Mouse (Mus musculus) A20 (cell line): ENCODE data around the gene Gm12184.
"Not testable (repeated sequence)": the region's sequence is repeated elsewhere in the genome, so short reads cannot be mapped to it uniquely, and the experiment has no call there.

Experiments
- DNase-seq: peaks from one replicate; pipeline ENCODE4 v3.0.0-alpha.2; 2011; ENCODE audit warnings: low read depth, low spot score

Gm12184 gene

GRCm38 (mm10) chr11:48825979-48826751 is at the start of gene Gm12184, which contains the start of gene Trim7:
Gene Gm12184, minus strand, starts transcription at chr11:48826655.
Gene Trim7, plus strand, starts transcription at chr11:48826140.
- DNase-seq, result not testable (repeated sequence)

DNA sequence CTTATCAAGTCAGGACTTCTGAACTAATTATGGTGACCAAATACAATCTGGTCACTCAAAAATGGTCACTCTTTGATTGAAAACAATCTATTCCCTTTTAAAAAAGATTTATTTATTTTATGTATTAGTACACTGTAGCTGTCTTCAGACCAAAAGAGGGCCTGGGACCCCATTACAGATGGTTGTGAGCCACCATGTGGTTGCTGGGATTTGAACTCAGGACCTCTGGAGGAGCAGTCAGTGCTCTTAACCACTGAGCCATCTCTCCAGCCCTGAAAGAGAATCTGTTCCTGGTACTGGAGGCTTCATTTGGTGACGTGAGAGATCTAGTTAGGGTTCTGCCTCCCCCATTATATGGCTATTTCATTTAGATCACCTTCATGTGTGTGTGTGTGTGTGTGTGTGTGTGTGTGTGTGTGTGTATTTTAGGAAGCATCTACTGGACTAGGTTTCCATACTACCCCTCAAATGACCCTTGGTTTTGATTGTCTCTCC is 48.9 kb upstream of the Gm12184 start:
- not testable (repeated sequence) for DNase-seq

GRCm38 (mm10) chr11:48874465-48874864 is 48.0 kb upstream of the Gm12184 start:
- peak; percentile 68 for DNase-seq

DNA sequence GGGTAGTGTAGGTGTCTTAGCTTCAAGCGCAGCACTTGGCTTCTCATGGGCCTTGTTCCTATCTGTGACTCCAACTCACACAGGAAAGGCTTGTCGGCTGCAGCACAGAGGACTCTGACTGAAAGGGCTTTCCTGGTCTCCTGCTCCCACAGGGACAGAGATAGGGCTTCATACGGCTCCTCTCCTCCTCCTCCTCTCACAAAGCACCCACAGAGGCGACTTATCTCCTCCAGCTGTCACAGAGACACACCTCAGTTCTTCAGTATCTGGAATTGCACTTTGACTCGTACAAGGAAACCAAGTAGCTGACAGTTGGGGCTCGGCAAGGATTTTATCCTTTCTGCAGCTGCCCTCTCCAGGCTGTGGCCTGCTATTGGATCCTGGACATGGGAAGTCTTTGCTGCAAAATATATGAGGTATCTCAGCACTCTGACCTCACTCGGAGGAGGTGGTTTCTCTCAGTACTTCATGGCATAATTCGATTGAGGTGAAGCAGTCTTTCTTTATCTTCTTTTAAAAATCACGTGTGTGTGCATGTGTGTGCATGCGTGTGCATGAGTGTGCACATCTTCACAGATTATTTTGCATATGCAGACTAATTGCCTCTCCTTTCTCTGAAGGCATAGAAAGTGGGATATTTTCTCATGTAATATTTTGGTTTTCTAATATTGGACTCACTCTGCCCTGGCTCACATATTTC is 47.3 kb upstream of the Gm12184 start:
- DNase-seq, result no peak

DNA sequence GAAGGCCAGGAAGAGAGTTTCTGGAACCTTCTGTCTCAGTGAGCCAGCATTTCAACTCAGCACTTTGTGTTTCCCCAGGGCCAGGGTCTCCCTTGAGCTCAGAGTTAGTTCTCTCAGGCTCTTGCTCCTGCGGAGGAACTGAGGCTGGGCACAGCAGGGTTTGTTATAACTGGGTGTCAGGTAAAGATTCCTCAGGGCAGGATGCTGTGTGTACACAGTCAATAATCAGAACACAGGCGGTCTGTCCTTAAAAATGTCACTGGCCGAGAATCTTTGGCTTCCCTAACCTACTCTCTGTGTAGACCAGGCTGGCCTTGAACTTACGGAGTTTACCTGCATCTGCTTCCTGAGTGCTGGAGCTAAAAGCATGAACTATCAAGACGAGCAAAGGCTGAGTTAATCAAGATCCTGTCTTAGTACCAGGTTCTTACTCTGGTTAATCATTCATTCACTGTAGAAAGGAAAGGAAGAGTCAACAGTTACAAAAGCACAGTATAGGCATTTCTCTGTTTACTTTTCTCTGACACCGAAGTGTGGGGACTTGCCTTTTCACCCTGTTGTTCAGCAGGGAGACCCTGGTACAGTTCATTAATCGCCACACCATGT is 46.3 kb upstream of the Gm12184 start:
- DNase-seq, result no peak

- no peak for DNase-seq
These were observed 45.5 kb upstream of the Gm12184 start for GRCm38 (mm10) chr11:48871817-48872541.

GRCm38 (mm10) chr11:48871201-48871772 is 44.8 kb upstream of the Gm12184 start, which contains the start of gene Irgm1:
Gene Irgm1, minus strand, starts transcription at chr11:48871683.
- DNase-seq, result peak; percentile 79

GRCm38 (mm10) chr11:48870781-48871180 is 44.3 kb upstream of the Gm12184 start:
- no peak for DNase-seq

DNA sequence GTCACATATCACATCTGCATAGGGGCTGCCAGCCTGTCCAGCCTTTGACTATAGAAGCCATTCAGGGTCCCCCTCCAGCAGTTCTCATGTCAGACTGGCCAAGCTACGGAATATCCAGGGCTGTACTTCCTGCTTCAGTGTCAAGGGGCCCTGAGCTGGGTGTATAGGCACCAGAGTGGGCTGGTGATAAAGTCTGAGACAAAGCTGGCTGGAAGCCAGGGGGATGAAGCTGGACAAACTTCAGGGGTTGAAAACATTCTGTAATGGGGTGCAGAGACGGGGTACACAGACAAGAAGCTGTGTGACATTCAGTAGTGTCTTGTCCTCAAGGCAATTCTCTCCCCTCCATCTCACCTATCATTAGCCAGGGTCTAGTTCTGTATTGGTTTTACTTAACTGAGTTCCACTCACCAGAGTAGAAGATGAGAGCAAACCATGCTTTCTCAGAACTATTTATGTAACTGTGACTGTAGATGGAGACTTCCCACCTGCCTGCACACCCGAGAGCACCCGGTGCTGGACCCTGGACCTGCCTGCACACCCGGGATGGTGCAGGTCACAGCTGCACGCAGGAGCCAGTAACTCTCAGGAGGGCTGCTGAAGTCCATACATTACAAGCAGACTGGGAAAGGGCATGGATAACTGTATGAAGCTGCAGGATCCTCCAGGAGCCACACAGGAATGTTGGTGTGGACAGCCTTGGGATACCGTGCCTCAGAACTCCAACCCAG is 43.1 kb upstream of the Gm12184 start:
- no peak for DNase-seq

- DNase-seq, result no peak
These were observed 40.0 kb upstream of the Gm12184 start for GRCm38 (mm10) chr11:48866481-48866880.

DNA sequence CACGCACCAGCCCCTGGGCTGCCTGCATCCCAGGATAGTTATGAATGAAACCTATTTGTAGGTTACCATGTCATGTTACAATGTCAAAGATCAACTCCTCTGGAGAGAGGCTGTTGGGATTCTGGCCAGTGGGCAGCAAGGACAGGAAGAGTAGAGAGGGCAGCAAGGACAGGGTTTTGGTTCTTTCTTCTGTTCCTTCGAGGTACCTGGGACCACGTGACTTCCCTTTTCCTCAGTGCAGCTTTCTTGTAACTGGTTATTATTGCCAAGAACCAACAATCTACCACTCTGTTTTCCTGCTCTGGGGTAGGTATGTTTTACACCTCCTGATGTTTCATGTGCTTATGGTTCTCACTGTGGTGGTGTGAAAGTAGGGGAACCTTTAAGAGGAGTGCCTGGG is 37.4 kb upstream of the Gm12184 start:
- DNase-seq, result no peak

DNA sequence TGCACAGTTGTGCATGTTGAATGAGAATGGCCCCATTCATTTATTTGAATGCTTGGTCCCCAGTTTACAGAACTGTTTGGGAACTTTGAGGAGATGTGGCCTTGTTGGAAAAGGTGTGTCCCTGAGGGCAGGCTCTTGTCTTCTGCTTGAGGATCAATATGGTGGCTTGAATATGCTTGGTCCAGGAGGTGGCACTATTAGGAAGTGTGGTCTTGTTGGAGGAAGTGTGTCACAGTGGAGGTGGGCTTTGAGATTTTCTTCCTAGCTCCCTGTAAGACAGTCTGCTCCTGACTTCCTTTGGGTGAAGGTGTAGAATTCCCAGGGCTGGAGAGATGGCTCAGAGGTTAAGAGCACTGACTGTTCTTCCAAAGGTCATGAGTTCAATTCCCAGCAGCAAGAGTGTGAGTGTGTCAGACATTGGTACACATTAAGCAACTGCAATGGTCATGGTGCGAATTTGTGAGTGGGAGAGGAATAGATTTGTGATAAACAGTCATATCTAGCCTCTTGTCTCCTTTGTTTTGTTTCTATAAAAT is 36.4 kb upstream of the Gm12184 start:
- no peak for DNase-seq

DNA sequence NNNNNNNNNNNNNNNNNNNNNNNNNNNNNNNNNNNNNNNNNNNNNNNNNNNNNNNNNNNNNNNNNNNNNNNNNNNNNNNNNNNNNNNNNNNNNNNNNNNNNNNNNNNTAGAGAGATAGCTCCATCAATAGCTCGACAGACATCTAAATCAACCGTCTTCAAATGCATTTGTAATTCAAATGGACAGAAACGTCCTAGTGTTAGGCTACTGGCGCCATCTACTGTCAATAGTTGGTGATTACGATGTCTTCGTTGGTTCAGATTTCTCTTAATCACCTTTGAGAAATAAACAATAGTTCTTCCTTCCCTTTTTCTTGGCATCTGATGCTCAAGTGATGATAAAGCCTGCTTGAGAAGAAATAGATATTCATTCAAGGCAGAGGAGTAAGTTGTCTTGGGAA is 32.6 kb upstream of the Gm12184 start:
- peak; percentile 81 for DNase-seq

- DNase-seq, result peak; percentile 94
These were observed 27.2 kb upstream of the Gm12184 start for GRCm38 (mm10) chr11:48853474-48854180.

DNA sequence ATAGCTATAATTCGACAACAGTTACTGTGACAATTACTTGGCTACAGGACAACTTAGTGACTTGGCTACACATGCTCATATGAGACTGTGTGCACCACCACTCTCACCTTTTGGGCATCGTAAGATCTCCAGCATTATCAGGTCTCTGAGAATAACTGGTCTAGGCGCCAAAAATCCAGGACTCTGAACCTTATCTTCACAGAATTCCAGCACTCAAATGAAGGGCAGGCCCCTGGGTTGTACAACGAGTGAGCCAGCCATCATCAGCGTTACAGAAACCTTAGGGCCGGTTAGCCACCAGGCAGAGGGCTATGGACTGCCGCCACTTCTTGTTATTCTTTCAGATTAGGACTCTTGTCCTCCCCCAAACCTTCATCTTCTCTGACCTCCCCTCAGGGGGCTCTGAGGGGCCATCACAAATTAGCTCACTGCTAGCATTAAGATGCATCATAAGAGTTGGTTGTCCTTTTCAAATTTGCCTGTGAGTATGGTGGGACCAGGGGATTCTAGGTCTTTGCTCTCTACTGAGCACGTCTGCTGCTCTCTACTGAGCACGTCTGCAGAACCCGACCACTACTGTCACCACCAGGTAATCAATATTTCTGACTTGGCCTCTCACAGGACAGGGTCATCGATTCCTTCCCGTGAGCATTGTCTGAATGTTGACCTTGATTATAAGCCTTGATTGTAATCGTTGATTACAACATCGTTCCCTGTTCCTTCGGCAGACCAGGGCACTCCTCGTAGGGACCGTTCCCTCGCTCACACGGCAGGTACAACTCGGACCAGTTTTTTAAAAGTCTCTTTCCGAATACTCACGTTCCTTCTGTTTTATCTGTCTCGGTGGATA is 26.4 kb upstream of the Gm12184 start:
- peak; percentile 83 for DNase-seq

GRCm38 (mm10) chr11:48852190-48852589 is 25.7 kb upstream of the Gm12184 start:
- DNase-seq, result no peak

DNA sequence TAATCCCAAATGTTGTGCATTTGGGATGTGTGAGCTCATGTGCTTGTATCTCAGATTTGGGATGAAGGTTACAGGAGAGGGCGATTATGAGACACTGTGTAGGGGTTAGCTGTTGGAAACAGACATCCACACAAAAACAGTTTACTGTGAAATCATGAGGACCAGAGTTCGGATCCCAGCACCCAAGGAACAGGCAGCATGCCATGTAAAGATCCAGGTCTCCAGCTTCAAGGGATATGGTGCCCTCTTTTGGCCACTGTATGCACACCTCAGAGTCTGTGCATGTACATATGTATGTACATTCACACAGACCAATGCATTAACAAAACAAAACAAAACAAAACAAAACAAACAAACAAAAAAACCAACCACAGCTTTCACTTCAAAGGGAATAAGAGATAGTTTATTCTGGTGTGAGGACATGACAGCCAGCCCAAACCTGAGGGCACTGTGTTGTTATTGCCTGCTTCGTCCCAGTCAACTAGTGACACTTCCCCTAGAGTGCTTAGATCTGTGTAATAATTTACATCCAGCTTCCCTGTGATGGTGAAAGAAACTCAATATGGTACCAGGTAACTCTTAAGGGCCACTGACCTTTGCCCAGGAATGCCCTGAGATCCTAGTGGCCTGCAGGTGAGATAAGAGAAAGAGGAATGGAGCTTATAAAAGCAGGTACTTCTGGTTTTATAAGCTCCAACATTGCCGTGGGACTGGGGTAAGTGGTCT is 25.0 kb upstream of the Gm12184 start:
- peak; percentile 65 for DNase-seq

GRCm38 (mm10) chr11:48850240-48850639 is 23.8 kb upstream of the Gm12184 start:
- DNase-seq, result no peak
